Mouse (Mus musculus) lung, postnatal 4 days (tissue): Measurements from ENCODE around the gene Cul1.

Source experiments
- DNase-seq, 2 experiments: peaks; one replicate each; pipeline ENCODE4 v3.0.0; 2021

The Cul1 gene

DNA sequence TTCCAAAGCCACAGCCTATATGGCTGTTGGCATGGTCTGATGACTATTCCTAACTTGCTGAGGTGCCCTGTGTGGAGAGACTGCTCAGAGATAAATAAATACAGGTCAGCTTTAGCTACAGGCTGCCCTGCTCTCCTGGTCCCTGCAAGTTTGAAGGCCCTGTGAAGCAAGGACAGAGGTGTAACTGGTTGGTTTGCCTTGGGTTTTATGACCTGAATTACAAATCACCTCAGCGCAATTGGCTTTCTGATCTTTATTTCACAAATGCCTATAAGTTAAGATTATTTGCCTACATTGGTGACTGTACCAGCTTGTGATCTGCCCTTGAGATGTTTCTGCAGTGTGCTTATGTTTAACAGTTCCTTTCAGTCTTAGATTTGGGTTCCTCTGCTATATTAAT lies 28.8 kb downstream of the Cul1 start:
- DNase-seq = no peak

GRCm38 (mm10) chr6:47494562-47494961 lies 41.4 kb downstream of the Cul1 start:
- DNase-seq = no peak

DNA sequence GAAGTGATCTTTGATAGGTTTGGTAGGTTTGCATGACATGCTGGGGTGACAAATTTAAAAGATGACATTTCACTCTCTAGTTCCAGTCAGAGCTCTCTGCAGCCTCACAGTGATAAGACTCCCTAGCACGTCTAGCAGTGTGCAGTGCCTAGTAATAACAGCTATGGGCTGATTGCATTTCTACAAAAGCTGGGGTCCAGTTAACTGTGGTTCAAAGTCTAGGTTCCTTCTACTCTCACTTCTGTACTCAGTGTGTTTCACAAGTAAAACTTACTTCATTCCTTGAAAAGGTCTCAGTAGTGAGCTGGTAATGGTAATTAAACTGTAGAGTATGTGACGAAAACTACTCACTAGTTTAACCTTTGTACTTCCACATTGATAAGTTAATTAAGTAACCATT lies 66.8 kb downstream of the Cul1 start:
- DNase-seq = no peak

- DNase-seq = no peak
These were observed 69.2 kb downstream of the Cul1 start for GRCm38 (mm10) chr6:47522431-47522830.

GRCm38 (mm10) chr6:47525041-47525440 lies 71.8 kb downstream of the Cul1 start:
- no peak for DNase-seq

DNA sequence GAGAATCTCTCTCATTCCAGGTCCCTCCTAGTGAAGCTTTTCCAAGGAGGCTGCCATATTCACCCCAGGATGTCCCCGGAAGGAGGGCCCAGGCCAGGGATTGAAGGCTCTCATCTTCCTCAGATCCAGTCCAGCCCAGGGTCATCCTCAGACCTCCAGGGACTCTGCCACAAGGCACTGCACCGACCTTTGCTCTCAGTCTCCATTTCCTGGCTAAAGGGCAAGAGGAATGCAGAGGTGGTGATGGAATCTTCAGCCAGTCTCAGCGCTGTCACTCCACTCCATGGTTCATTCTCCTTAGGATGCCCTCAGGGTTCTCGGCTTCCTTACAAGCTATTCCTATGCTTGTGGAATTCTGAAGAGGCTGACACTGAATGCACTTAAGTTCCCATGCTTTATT lies 73.2 kb downstream of the Cul1 start:
- DNase-seq = no peak

DNA sequence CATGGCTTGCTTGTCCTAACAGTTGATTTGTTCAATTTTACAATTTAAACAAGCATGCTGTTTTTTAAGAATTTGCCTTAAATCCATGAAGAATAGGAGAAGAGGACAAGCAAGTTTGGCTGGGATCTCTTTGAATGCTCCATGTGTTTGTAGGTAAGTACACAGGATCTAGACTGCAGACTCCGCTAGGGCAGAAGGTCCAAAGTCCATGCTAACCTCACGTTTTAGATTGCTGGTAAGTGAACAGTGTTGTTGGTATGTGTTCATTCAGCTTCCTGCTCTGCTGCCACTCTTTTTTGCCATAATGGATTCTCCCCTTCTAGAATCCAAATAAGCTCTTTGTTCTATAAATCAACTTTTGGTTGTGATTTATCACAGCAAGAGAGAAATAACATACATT lies 73.9 kb downstream of the Cul1 start:
- no peak for DNase-seq

DNA sequence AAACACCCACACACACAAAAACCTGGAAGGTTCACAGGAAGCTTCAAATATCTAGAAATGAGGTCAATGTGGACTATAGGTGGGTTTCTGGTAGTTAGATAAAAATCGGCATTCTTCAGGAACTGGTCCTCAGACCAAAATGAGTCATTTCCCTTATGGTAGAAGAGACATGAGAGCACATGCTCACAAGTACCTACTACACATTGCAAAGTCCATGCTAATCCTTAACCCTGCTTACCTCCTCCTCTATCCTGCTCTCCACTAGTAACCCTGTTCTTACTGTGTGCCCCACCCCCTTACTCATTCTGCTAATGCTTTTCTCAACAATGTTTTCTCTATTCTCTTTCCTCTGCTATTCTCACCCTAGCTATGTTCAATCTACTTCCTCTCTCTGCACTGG lies 74.5 kb downstream of the Cul1 start:
- DNase-seq = no peak

DNA sequence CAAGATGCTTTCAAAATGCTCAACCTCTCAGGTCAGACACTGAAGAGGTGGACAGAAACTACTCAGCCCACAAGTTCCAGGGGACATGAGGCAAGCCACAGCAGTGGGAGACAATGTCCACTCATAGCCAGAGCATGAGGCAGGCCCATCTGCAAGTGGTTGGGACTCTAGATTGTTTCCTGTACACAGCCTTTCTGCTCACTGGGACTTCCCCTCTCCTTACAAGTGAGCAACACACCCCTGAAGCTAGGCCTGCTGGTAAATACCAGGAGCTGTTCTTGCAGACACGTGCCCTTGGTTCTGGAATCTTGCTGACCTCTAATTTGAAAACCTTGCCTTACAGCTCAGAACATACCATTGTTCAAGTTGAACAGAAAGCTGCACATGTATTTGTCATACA lies 79.3 kb downstream of the Cul1 start:
- no peak for DNase-seq

DNA sequence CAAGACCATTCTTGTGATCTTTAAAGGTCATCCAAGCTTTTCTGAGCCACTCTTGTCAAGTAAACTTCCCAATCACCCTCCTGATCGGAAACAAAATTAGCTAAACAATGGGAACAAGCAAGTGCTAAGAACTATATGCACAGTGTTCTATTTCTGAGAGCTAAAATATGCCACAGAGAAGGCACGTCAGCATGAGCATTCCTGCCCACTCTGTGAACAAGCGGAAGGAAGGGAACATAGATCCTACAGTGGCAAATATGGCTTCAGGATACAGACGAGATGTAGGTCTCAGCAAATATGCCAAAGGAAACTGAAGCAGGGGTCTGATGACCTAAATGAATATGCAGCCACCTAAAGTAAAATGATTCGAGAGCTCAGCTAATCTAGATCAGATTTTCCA lies 82.1 kb downstream of the Cul1 start:
- no peak for DNase-seq

GRCm38 (mm10) chr6:47552280-47552679 lies 99.1 kb downstream of the Cul1 start:
- DNase-seq = no peak

DNA sequence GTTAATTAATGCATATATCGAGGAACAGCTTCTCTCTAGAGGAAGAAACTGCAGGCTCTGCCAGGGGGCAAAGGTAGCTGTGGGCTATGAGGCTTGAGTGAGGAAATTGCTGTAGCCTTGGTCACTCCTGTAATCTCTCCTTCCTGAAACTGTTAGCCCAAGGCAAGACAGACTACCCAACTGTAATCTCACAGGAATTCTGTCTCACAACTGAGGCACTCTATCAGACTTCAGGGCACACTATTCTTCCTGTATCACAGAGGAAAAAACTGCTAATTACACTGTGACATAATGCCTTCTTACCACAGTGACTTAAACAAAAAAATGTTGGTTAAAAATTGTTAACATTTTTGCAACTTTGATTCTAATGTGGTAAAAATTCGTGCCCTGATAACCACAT lies 106.1 kb downstream of the Cul1 start:
- DNase-seq = no peak

DNA sequence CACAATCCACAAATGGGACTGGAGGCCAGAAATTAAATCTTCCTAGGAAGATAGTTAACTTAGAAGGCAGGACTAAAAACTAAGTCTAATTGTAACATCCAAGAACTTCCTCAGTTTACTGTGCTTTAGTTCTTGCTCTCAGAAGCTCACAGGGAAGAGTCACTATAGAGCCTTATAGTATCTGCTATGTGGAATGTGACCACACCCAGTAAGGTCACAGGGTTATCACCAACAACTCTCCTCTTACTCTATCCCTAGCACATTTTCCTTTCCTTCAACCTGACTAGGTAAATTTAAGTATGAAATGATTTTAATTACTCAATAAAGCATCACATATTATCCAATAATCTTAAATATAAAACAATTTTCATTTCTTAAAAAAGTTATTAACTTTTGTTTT lies 107.2 kb downstream of the Cul1 start:
- no peak for DNase-seq

- DNase-seq = no peak
These were observed 107.6 kb downstream of the Cul1 start for GRCm38 (mm10) chr6:47560846-47561245.

- no peak for DNase-seq
These were observed 108.2 kb downstream of the Cul1 start for GRCm38 (mm10) chr6:47561426-47561825.

- DNase-seq = no peak
These were observed 112.3 kb downstream of the Cul1 start for GRCm38 (mm10) chr6:47565326-47566035.

GRCm38 (mm10) chr6:47572887-47573286 lies 119.7 kb downstream of the Cul1 start:
- no peak for DNase-seq
